Mouse (Mus musculus) cerebellum, postnatal 4 days (tissue): Measurements from ENCODE around the gene Endog.

ENCODE experiments used
- DNase-seq, 2 experiments: peaks; one replicate each; pipeline ENCODE4 v3.0.0; 2022; ENCODE audit warnings: low spot score in 2 of 2, mixed read lengths in 1 of 2

The Endog gene

GRCm38 (mm10) chr2:30211408-30212168 is 40.3 kb downstream of the Endog start:
- no peak for DNase-seq

GRCm38 (mm10) chr2:30212169-30212545 is 40.9 kb downstream of the Endog start:
- DNase-seq: no peak

GRCm38 (mm10) chr2:30212951-30213350 is 41.7 kb downstream of the Endog start:
- DNase-seq: no peak

GRCm38 (mm10) chr2:30214745-30215144 is 43.5 kb downstream of the Endog start:
- no peak for DNase-seq

- no peak for DNase-seq
Measured at GRCm38 (mm10) chr2:30215493-30215892, 44.2 kb downstream of the Endog start.

GRCm38 (mm10) chr2:30216293-30216692 is 45.0 kb downstream of the Endog start:
- DNase-seq: no peak
